Mouse (Mus musculus): Measurements from ENCODE around the gene Kdm5a.

DNA sequence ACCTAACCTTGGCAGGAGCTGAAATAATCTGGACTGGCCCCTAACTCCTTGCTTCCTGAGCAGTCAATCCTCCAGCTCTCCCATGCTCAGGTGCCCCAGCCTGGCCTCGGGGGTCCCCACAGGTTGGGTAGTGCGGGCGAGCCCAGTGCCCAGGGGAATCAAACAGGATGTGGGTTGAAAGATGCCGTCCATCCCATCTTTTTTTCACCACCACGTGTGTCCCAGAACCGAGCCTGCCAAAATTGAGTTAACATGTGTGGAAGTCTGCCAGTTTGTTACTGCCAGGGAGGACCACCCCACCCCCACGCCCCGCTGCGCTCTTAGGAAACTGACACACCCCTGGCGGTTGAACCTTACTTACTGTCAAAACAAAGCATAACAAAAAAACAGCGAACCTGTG, 100.0 kb downstream of the Kdm5a start:
- TF ChIP-seq GATA1 (IDR thresholded peaks at IDR 0.05; ENCODE audit: borderline replicate concordance, low read length) (no peak), FLI1 (IDR thresholded peaks at IDR 0.05; ENCODE audit: low read length) (no peak)

All from megakaryocyte, embryonic 14.5 days (primary cell).